Mouse (Mus musculus) forebrain, embryonic 14.5 days (tissue): ENCODE data around the gene Efl1. TPM values are rescaled to one million over a fixed set of nuclear protein-coding genes. Genes with fewer than 3 reads are reported as not detected.

Experiments used
- ATAC-seq: fragments of 200-750 bp; cut with Nextera tagmentation; 2 replicates; pipeline ENCODE4 v1.8.0; 2017; ENCODE audit warnings: mild to moderate bottlenecking, moderate library complexity
- DNase-seq: peaks from one replicate; pipeline ENCODE4 v3.0.0-alpha.2; 2015; ENCODE audit warnings: low spot score
- H3K27ac ChIP-seq: fragments of 300-500 bp; sonication (generic); 2 replicates; pipeline ENCODE4 v1.5.1; 2014; ENCODE audit warnings: low read depth, mild to moderate bottlenecking, control low read depth, low read length, moderate library complexity
- H3K27me3 ChIP-seq: fragments of 300-500 bp; sonication (generic); replicated peaks from 2 replicates; pipeline ENCODE4 v1.6.1; 2014; ENCODE audit warnings: low read length, control low read depth, mixed read lengths; ENCODE audit not compliant: control insufficient read depth, insufficient read depth
- H3K36me3 ChIP-seq: fragments of 300-500 bp; sonication (generic); 2 replicates; pipeline ENCODE4 v1.6.1; 2014; ENCODE audit warnings: low read length, control low read depth; ENCODE audit not compliant: control insufficient read depth, insufficient read depth
- H3K4me1 ChIP-seq: fragments of 300-500 bp; sonication (generic); 2 replicates; pipeline ENCODE4 v1.6.1; 2014; ENCODE audit warnings: antibody characterized with exemption, low read length, control low read depth; ENCODE audit not compliant: control insufficient read depth, insufficient read depth
- H3K4me2 ChIP-seq: fragments of 300-500 bp; sonication (generic); 2 replicates; pipeline ENCODE4 v1.6.1; 2014; ENCODE audit warnings: mild to moderate bottlenecking, control low read depth, low read length
- H3K4me3 ChIP-seq: fragments of 300-500 bp; sonication (generic); 2 replicates; pipeline ENCODE4 v1.5.1; 2014; ENCODE audit warnings: low read depth, low read length, control low read depth
- H3K9ac ChIP-seq: fragments of 300-500 bp; sonication (generic); 2 replicates; pipeline ENCODE4 v1.6.1; 2014; ENCODE audit warnings: mild to moderate bottlenecking, low read length, control low read depth, moderate library complexity
- H3K9me3 ChIP-seq: fragments of 300-500 bp; sonication (generic); replicated peaks from 2 replicates; pipeline ENCODE4 v1.6.1; 2016; ENCODE audit warnings: low read length, control low read depth, mixed read lengths; ENCODE audit not compliant: control insufficient read depth
- WGBS: fragments of 180-500 bp; shearing (Covaris S2); extraction: QIAGEN DNeasy Blood & Tissue Kit; methylation state at CpG from one replicate; pipeline ENCODE4 v1.1.7; 2014; 5-methylcytosine and 5-hydroxymethylcytosine counted together
- polyA plus RNA-seq: library from polyadenylated mRNA; unstranded; fragments of >200 nt; fragmentation: Nextera tagmentation; extraction: Ambion mirVana; gene quantifications from 2 replicates; pipeline ENCODE4 v1.2.1, GENCODE M21; 2014

Efl1 gene
- polyA plus RNA-seq, 1 experiment from 2014 or later = 20.4 TPM

DNA sequence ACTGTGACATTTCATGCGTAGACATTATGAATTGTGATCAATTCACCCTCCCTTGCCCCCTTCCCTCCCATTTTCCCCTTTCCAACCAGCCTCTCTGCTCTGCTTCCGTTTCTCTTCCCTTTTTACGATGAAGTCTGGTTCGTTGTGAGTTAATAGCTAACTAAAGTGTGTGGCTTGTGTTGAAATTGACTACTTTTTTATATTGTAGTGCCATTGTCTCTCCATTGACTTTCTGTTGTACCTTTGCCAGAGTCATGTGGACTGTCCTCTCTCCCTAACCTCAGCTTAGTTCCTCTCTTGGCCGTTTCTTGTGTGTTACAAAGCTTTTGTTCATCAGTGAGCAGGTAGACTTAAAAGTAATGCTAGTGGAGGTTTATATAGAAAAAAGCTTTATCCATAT is 27.6 kb downstream of the Efl1 start:
- Histone ChIP-seq H3K4me3 (no peak overlapping the region), H3K27me3 (no peaks in the 10 kb centered on the region), H3K27ac (no peak overlapping the region), H3K9ac (no peak overlapping the region), H3K9me3 (no peaks in the 10 kb centered on the region), H3K4me1 (no peaks in the 10 kb centered on the region), H3K36me3 (peaks cover 51% of the 10 kb centered on the region), H3K4me2 (no peak overlapping the region)
- ATAC-seq = no peak
- WGBS = 88% methylated on average over 5 of the region's 5 CpGs
- no peak for DNase-seq

DNA sequence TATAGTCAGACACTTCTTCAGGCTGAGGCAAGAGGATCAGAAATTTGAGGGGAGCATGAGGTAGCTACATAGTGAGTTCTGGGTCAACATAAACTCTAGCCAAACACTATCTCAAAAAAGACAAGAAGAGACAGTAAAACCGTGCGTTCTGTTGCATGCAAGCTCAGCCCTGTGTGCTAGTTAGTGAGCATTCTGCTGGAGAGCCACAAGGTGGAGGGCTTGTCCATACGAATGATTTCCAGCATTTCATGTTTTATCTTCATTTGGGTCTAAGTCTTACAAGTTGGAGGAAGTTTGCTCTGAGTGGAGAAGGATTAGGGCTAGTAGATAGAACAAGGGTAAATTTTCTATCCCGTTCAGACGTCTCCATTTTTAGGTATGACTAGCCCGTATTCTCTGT is 28.4 kb downstream of the Efl1 start:
- ATAC-seq (no peak), DNase-seq (peak; percentile 41)
- WGBS = 93% methylated on average over 6 of the region's 6 CpGs

DNA sequence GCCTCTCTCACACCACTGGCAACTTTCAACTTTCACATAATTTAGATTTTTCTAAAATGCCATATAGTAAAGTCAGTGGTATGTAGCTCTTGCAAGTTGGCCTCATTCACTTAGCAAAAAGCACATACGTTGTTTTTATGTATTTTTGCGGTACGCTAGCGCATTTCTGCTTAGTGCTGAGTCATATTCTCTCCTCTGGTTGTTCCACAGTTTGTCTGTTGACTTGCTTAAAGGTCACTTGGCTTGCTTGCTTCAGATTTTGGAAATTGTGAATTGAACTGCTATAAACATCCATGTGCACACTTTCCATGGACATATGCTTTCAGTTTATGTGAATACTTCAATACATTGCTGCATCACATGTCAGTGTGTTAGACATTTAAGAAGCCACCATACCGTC is 31.5 kb downstream of the Efl1 start:
- ATAC-seq (no peak), DNase-seq (no peak)
- Histone ChIP-seq H3K9ac (no peak overlapping the region), H3K36me3 (peaks cover 35% of the 10 kb centered on the region), H3K27me3 (no peaks in the 10 kb centered on the region), H3K4me1 (no peaks in the 10 kb centered on the region), H3K4me2 (no peak overlapping the region), H3K4me3 (no peak overlapping the region), H3K9me3 (no peaks in the 10 kb centered on the region), H3K27ac (no peak overlapping the region)
- 94% methylated on average over 5 of the region's 5 CpGs for WGBS

More for the DNA sequence above, 28.4 kb downstream of the Efl1 start:
- Histone ChIP-seq H3K27ac (no peak overlapping the region), H3K4me3 (no peak overlapping the region), H3K4me1 (no peaks in the 10 kb centered on the region), H3K9me3 (no peaks in the 10 kb centered on the region), H3K36me3 (peaks cover 50% of the 10 kb centered on the region), H3K27me3 (no peaks in the 10 kb centered on the region), H3K4me2 (no peak overlapping the region), H3K9ac (no peak overlapping the region)

DNA sequence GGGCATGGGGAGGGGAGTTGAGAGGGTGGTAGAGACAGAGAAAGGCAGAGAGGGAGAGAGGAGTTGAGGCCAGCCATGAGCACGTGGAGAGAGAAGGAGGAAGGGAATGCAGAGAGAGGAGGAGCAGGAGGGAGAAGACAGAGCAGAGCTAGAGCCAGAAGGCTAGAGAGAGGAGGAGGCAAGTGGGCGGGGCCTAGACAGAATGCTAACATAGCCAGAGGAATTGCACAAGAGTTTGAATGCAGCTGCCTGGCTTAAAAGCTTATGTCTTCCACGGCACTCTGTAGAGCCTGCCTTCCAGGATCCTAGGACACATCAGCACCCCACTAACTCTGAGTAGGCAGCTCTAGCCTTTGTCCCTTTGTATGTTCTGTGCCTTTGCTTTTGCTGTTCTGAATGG is 40.3 kb downstream of the Efl1 start:
- ATAC-seq (peak; percentile 61; the same call in 1 of the 2 replicates), DNase-seq (peak; percentile 17)
- Histone ChIP-seq H3K4me3 (no peak overlapping the region), H3K9ac (no peak overlapping the region), H3K27ac (no peak overlapping the region), H3K4me1 (no peaks in the 10 kb centered on the region), H3K27me3 (no peaks in the 10 kb centered on the region), H3K9me3 (no peaks in the 10 kb centered on the region), H3K36me3 (peaks cover 32% of the 10 kb centered on the region), H3K4me2 (no peak overlapping the region)
- 45% methylated on average over 3 of the region's 3 CpGs for WGBS

DNA sequence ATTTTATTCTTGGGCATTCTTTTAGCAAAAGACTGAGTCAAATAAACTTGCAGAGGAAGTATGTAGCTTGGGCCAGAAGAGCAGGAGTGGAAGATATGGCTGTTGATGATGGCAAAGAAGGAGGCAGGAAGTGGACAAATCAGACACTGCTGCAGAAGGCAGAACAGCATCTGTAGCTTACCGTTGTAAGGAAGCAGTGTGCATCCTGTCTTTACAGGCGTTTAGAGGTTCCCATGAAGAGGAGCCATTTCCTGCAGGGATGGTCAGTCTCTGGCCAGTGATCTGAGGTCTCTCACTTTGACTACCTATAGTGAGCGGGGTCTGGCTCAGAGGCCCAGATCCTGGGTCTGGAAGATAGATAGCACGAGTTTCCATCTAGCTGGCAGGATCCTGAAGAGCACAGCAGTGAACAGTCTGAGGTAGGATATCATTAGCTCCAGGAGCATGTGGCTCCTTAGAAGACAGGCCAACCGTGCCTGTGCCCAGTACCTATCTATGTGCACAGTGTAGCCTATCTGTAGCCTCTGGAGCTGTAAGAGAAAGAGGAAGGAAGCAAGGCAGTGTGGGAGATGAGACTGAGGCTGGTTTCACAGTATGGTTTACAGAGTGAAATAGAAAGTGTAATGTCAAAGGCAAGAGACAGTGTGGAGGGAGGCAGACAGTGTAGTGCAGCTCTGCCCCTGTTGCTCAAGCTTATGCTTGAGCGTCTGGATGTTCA is 42.8 kb downstream of the Efl1 start:
- no peak overlapping the region for H3K27ac ChIP-seq
- no peak overlapping the region for H3K4me3 ChIP-seq
- no peak overlapping the region for H3K4me2 ChIP-seq
- H3K27me3 ChIP-seq = no peaks in the 10 kb centered on the region
- 90% methylated on average over 6 of the region's 6 CpGs for WGBS
- DNase-seq (no peak), ATAC-seq (no peak)
- no peak overlapping the region for H3K9ac ChIP-seq
- H3K9me3 ChIP-seq = no peaks in the 10 kb centered on the region
- H3K36me3 ChIP-seq = peaks cover 37% of the 10 kb centered on the region
- H3K4me1 ChIP-seq = no peaks in the 10 kb centered on the region

DNA sequence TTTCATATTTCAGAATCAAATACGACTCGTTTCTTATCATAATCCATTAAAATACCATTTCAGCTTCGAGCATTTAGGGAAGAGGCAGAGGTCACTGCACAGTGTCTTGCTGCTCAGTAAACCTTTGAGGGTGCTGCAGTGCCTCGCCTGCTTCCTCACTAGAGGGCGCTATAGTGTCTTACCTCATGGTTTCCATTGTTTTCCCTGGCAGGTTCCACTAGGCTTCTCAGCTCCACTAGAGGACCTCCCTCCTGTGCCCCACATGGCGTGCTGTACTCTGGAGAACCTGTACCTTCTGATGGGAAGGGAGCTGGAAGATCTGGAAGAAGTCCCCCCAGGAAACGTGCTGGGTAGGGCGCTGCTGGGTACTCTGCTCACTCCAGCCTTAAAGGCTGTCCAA is 49.3 kb downstream of the Efl1 start:
- DNase-seq = no peak
- Histone ChIP-seq H3K27ac (no peak overlapping the region), H3K4me3 (no peak overlapping the region), H3K9me3 (no peaks in the 10 kb centered on the region), H3K9ac (no peak overlapping the region), H3K4me2 (no peak overlapping the region), H3K27me3 (no peaks in the 10 kb centered on the region), H3K4me1 (no peaks in the 10 kb centered on the region), H3K36me3 (peaks cover 39% of the 10 kb centered on the region)
- WGBS = 74% methylated on average over 8 of the region's 8 CpGs
- no peak for ATAC-seq

DNA sequence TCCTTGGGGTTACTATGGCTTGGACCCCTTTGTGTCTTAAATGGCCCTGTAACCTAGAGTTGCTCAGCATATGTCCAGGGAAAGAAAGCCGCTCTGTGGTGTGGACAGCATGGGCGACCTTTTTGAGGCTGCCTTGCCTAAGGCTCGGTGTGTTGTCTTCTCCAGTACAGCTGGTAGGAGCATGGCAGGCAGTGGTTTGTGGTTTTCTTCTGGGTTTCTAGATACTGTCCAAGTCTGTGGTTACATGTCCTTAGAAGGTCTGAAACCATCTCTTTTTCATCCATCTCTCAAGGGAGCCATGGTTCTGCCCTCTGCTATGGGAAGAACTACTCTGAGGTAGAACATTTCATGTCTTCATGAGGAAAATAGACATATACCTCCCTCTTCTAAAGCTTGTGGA is 50.6 kb downstream of the Efl1 start:
- Histone ChIP-seq H3K4me2 (no peak overlapping the region), H3K4me3 (no peak overlapping the region), H3K27ac (no peak overlapping the region), H3K36me3 (peaks cover 26% of the 10 kb centered on the region; the same call in 1 of the 2 replicates), H3K9me3 (no peaks in the 10 kb centered on the region), H3K9ac (no peak overlapping the region), H3K4me1 (no peaks in the 10 kb centered on the region), H3K27me3 (no peaks in the 10 kb centered on the region)
- no peak for DNase-seq
- WGBS = 99% methylated on average over 3 of the region's 3 CpGs
- no peak for ATAC-seq

DNA sequence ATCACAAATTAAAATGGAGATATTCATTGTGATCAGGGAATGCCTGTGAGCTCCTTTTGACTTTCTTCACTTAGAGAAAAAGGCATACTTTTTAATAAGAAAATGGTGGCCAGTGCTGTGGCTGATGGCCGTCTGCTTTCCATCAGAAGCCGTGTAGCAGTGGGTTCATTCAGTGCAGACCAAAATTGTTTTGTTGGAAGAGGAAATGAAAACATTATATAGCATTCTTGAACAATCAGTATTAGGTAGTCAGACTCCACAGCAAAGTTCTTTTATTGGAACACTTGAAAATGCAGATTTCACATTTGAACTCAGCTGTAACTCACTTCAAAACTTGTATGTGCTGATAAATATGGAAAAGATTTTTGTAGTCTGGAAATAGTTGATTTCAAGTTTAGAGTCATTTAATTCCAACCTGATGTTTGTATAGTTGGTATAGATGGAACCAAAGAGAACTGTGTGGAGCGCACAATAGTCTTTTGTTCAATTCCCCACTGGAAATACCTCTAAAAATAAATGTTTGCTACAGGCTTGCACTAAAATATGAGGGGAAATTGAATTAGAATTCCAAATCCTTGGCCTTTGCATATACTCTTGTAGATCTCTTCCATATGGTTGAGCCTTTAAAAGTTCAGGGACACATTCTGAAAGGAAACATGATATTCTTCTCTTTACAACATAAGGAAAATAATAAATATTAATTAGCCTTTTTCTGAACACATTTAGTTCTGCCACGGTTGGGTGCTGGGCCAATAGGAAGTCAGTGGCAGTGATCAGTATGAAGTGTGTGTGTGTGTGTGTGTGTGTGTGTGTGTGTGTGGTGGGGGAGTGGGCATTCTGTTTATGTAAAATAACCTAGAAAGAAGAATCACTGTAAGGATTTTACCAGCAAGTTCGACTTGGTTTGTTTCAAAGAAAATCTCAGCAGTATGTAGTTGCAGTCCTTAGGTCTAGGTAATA is 54.2 kb downstream of the Efl1 start:
- no peak overlapping the region for H3K27ac ChIP-seq
- no peak overlapping the region for H3K4me2 ChIP-seq
- no peak overlapping the region for H3K9ac ChIP-seq
- no peak for DNase-seq
- no peaks in the 10 kb centered on the region for H3K27me3 ChIP-seq
- peaks cover 12% of the 10 kb centered on the region; the same call in 1 of the 2 replicates for H3K36me3 ChIP-seq
- H3K9me3 ChIP-seq = no peaks in the 10 kb centered on the region
- H3K4me1 ChIP-seq = no peaks in the 10 kb centered on the region
- 79% methylated on average over 5 of the region's 5 CpGs for WGBS
- ATAC-seq = no peak
- no peak overlapping the region for H3K4me3 ChIP-seq

DNA sequence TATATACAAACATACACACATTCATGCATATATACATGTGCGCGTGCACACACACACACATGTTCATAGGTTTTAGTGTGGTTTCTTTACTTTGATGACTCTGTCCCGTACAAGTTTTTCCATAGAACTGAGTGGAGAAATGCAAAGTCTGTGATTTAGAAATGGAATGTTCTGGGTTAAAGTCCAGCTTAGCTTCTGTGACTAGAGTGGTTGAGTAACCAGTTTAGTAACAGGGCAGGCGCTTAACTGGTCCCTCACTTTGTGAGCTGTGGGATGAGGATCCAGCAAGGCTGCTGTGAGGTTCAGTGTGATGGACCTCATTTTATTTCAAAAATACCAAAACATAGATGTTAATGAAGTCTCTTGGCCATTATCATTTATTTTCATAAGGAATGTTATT is 60.8 kb downstream of the Efl1 start:
- Histone ChIP-seq H3K4me1 (no peaks in the 10 kb centered on the region), H3K36me3 (peaks cover 8% of the 10 kb centered on the region; the same call in 1 of the 2 replicates), H3K9ac (no peak overlapping the region), H3K4me3 (no peak overlapping the region), H3K4me2 (no peak overlapping the region), H3K27ac (no peak overlapping the region), H3K9me3 (no peaks in the 10 kb centered on the region), H3K27me3 (no peaks in the 10 kb centered on the region)
- WGBS = 98% methylated on average over 4 of the region's 4 CpGs
- no peak for ATAC-seq
- no peak for DNase-seq
